Mouse (Mus musculus): Measurements from ENCODE around the gene Gfod1.

The Gfod1 gene

GRCm38 (mm10) chr13:43146515-43147258, 157.3 kb downstream of the Gfod1 start:
- DNase-seq, result peak; percentile 62

Data from kidney, postnatal 10 days (tissue).